Mouse (Mus musculus) E14TG2a.4 (cell line): ENCODE measurements at regions not wholly inside any gene's neighbourhood (a gene's known extent, or its start where the extent isn't known, plus 50 kb on each side); places are given as distances from the start of the nearest gene placed in this dataset.

Experiments used
- CTCF ChIP-seq: conservative IDR thresholded peaks from 2 replicates; pipeline ENCODE4 v1.5.1; 2014; ENCODE audit warnings: low read length
- POU5F1 ChIP-seq: IDR thresholded peaks from 2 replicates; pipeline ENCODE4 v1.6.1; 2014; ENCODE audit warnings: low read length, borderline replicate concordance

DNA sequence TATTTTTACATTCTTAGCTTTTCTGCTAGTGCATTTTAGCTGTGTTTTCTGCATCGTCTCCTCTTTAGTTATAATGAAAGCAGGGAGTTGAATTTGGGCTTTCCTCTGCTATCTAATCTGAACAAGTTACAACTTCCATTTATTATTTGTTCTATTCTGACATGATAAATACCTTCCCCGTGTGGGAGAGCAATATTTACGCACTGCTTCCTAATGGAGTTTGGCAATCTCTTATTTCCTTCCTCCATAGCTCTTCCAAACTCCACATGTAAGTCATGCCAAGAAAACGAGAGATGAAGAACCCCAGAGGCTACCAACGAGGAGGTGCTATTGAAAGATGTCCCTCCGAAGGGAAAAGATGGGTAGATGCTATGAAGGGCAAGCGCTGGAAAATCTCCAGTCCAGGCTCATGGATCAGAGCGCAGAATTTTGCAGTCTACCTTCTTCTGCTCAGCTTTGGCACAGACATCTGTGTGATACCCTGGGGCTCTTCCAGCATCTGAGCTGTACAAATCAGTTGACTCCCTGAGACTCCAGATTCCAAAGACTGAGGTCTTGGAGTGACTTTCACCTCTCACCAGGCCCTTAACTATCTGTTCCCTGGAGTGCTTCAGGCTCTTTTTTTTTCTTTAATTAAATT, 167.4 kb upstream of the Tgfbr2 start:
- no peak for TF ChIP-seq CTCF
- TF ChIP-seq POU5F1 = no peak
